Mouse (Mus musculus): ENCODE measurements around the gene Fstl5. TPM values are rescaled to one million over a fixed set of nuclear protein-coding genes. Genes with fewer than 3 reads are reported as not detected.

Fstl5 gene
- polyA plus RNA-seq, 2 experiments = 0.23 to 1.1 TPM

- Histone ChIP-seq H3K27me3 (ENCODE audit: control insufficient read depth, insufficient read depth, low read length) (no peaks in the 10 kb centered on the region), H3K27ac (replicated peaks; ENCODE audit: low read depth, low read length) (no peak overlapping the region), H3K4me3 (replicated peaks; ENCODE audit: low read length) (no peak overlapping the region), H3K9me3 (ENCODE audit: control insufficient read depth, low read length) (no peaks in the 10 kb centered on the region), H3K4me1 (ENCODE audit: control insufficient read depth, insufficient read depth, low read length) (no peaks in the 10 kb centered on the region), H3K4me2 (replicated peaks; ENCODE audit: low read depth, low read length, severe bottlenecking) (no peak overlapping the region), H3K9ac (ENCODE audit: low read depth, low read length, severe bottlenecking) (no peak overlapping the region), H3K36me3 (ENCODE audit: control insufficient read depth, insufficient read depth, low read length) (no peaks in the 10 kb centered on the region)
- ATAC-seq (ENCODE audit: low FRiP score, low read depth) = no peak
- no peak for DNase-seq (ENCODE audit: low spot score)
- WGBS = 76% methylated on average over 5 of the region's 5 CpGs
- no peak for TF ChIP-seq POLR2A (IDR thresholded peaks at IDR 0.05; ENCODE audit: borderline replicate concordance, extremely low read depth, insufficient read depth, insufficient read length)
These were observed 605.9 kb downstream of the Fstl5 start for GRCm38 (mm10) chr3:76679853-76680545.

- Histone ChIP-seq H3K9ac (ENCODE audit: low read depth, low read length, severe bottlenecking) (no peak overlapping the region), H3K4me1 (ENCODE audit: control insufficient read depth, insufficient read depth, low read length) (no peaks in the 10 kb centered on the region), H3K4me2 (replicated peaks; ENCODE audit: low read depth, low read length, severe bottlenecking) (no peak overlapping the region), H3K27me3 (ENCODE audit: control insufficient read depth, insufficient read depth, low read length) (no peaks in the 10 kb centered on the region), H3K36me3 (ENCODE audit: control insufficient read depth, insufficient read depth, low read length) (no peaks in the 10 kb centered on the region), H3K4me3 (replicated peaks; ENCODE audit: low read length) (no peak overlapping the region), H3K9me3 (ENCODE audit: control insufficient read depth, low read length) (no peaks in the 10 kb centered on the region), H3K27ac (replicated peaks; ENCODE audit: low read depth, low read length) (no peak overlapping the region)
- ATAC-seq (ENCODE audit: low FRiP score, low read depth) = no peak
- 35% methylated on average over 2 of the region's 2 CpGs for WGBS
- no peak for DNase-seq (ENCODE audit: low spot score)
- no peak for TF ChIP-seq POLR2A (IDR thresholded peaks at IDR 0.05; ENCODE audit: borderline replicate concordance, extremely low read depth, insufficient read depth, insufficient read length)
These were observed 606.4 kb downstream of the Fstl5 start for GRCm38 (mm10) chr3:76680546-76680883.

- Histone ChIP-seq H3K27ac (replicated peaks; ENCODE audit: low read depth, low read length) (no peak overlapping the region), H3K9ac (ENCODE audit: low read depth, low read length, severe bottlenecking) (no peak overlapping the region), H3K4me2 (replicated peaks; ENCODE audit: low read depth, low read length, severe bottlenecking) (no peak overlapping the region), H3K4me1 (ENCODE audit: control insufficient read depth, insufficient read depth, low read length) (no peaks in the 10 kb centered on the region), H3K36me3 (ENCODE audit: control insufficient read depth, insufficient read depth, low read length) (no peaks in the 10 kb centered on the region), H3K4me3 (replicated peaks; ENCODE audit: low read length) (no peak overlapping the region), H3K27me3 (ENCODE audit: control insufficient read depth, insufficient read depth, low read length) (no peaks in the 10 kb centered on the region), H3K9me3 (ENCODE audit: control insufficient read depth, low read length) (no peaks in the 10 kb centered on the region)
- DNase-seq (ENCODE audit: low spot score) (no peak), ATAC-seq (ENCODE audit: low FRiP score, low read depth) (no peak)
- WGBS = 63% methylated on average over 1 of the region's 1 CpGs
- TF ChIP-seq POLR2A (IDR thresholded peaks at IDR 0.05; ENCODE audit: borderline replicate concordance, extremely low read depth, insufficient read depth, insufficient read length) = no peak
These were observed 623.1 kb downstream of the Fstl5 start for GRCm38 (mm10) chr3:76697134-76697629.

GRCm38 (mm10) chr3:76739221-76739620 lies 665.2 kb downstream of the Fstl5 start:
- H3K27ac ChIP-seq (replicated peaks; ENCODE audit: low read depth, low read length) = no peak overlapping the region
- no peak overlapping the region for H3K9ac ChIP-seq (ENCODE audit: low read depth, low read length, severe bottlenecking)
- no peaks in the 10 kb centered on the region for H3K36me3 ChIP-seq (ENCODE audit: control insufficient read depth, insufficient read depth, low read length)
- DNase-seq (ENCODE audit: low spot score) (no peak), ATAC-seq (ENCODE audit: low FRiP score, low read depth) (no peak)
- no peaks in the 10 kb centered on the region for H3K4me1 ChIP-seq (ENCODE audit: control insufficient read depth, insufficient read depth, low read length)
- no peak overlapping the region for H3K4me3 ChIP-seq (replicated peaks; ENCODE audit: low read length)
- WGBS = 86% methylated on average over 2 of the region's 2 CpGs
- H3K27me3 ChIP-seq (ENCODE audit: control insufficient read depth, insufficient read depth, low read length) = no peaks in the 10 kb centered on the region
- no peak overlapping the region for H3K4me2 ChIP-seq (replicated peaks; ENCODE audit: low read depth, low read length, severe bottlenecking)
- H3K9me3 ChIP-seq (ENCODE audit: control insufficient read depth, low read length) = no peaks in the 10 kb centered on the region
- TF ChIP-seq POLR2A (IDR thresholded peaks at IDR 0.05; ENCODE audit: borderline replicate concordance, extremely low read depth, insufficient read depth, insufficient read length) = no peak

Other genes starting within 250 kb of the Fstl5 start
- 60.6 and 68.0 TPM in 2 replicates for gene Golim4, start 117.3 kb upstream of the Fstl5 start, polyA plus RNA-seq (2012; rRNA removed)
- 44.2 and 51.0 TPM in 2 replicates for gene Golim4, start 117.3 kb upstream of the Fstl5 start, polyA plus RNA-seq (2014; fragmentation: Nextera tagmentation; extraction: Ambion mirVana)